Mouse (Mus musculus): ENCODE measurements around the gene Wif1. TPM values are rescaled to one million over a fixed set of nuclear protein-coding genes. Genes with fewer than 3 reads are reported as not detected.
A peak's percentile ranks its signal among the peaks of the same experiment; 100 is the strongest.

Gene Wif1
- 0.72 and 0.81 TPM in 2 replicates for polyA plus RNA-seq (2012; rRNA removed)

DNA sequence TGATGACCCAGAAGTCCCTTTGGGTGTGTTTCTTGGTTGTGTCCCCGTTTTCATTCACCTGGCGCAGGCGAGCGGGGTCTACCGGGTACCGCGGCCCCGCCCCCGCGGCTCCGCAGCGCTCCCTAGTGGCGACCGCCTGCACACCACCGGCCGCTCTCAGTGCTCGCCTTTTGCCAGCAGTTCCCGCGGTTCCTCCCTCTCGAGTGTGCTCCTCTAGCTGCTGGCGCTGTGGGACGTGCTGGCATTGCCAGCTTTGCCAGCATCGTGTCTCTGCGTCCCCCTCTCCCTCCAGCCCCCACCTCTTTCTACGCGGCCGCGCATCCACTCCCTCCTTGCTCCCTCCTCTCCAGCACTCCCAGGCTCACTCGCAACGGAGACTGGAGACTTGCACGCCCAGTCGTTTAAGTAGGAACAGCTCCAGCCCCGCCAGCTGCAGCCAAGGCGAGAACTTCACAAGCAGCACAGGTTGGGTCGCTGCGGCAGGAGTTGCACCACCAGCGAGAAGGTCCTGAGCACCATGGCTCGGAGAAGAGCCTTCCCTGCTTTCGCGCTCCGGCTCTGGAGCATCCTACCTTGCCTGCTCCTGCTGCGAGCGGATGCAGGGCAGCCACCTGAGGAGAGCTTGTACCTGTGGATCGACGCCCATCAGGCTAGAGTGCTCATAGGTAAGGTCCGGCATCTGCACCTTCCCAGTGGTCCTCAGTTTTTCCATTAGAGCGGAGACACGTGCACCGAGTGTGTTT, at the start of gene Wif1:
Wif1 (plus strand) TSS at position 135 of the 743 bp plus-strand sequence.
- TF ChIP-seq CTCF (IDR thresholded peaks at IDR 0.05; ENCODE audit: extremely low read depth, insufficient read depth, low read length): peak; percentile 11; the same call in 1 of the 2 replicates
- no peak for TF ChIP-seq POLR2A (IDR thresholded peaks at IDR 0.05; ENCODE audit: extremely low read depth, insufficient read depth, low read length)
- H3K27ac ChIP-seq (ENCODE audit: insufficient read depth, low read length): no peak within 1 kb of the TSS
- peak within 1 kb of the TSS; percentile 30 for H3K4me3 ChIP-seq (ENCODE audit: insufficient read depth, low read length)
- H3K4me1 ChIP-seq (ENCODE audit: control insufficient read depth, insufficient read depth, low read length): no peaks in the 10 kb centered on the region

DNA sequence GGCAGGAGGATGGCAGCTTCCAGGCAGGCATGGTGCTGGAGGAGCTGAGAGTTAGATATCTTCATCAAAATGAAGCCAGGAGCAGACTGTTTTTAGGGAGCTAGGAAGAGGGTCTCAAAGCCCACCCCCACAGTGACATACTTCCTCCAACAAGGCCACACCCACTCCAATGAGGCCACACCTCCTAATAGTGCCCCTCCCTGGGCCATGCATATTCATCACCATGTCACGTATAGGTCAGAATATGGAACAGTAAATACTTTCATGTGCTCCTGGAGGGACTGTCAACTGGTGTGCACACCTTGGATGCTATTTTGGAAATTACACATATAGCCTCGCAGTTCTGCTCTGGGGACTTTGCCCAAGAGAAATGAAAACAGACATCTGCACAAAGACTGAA, 31.6 kb upstream of the Wif1 start:
- Histone ChIP-seq H3K27ac (ENCODE audit: insufficient read depth, low read length) (no peak overlapping the region), H3K4me3 (ENCODE audit: insufficient read depth, low read length) (no peak overlapping the region), H3K4me1 (ENCODE audit: control insufficient read depth, insufficient read depth, low read length) (no peaks in the 10 kb centered on the region)
- TF ChIP-seq CTCF (IDR thresholded peaks at IDR 0.05; ENCODE audit: extremely low read depth, insufficient read depth, low read length): no peak
- no peak for TF ChIP-seq POLR2A (IDR thresholded peaks at IDR 0.05; ENCODE audit: extremely low read depth, insufficient read depth, low read length)

DNA sequence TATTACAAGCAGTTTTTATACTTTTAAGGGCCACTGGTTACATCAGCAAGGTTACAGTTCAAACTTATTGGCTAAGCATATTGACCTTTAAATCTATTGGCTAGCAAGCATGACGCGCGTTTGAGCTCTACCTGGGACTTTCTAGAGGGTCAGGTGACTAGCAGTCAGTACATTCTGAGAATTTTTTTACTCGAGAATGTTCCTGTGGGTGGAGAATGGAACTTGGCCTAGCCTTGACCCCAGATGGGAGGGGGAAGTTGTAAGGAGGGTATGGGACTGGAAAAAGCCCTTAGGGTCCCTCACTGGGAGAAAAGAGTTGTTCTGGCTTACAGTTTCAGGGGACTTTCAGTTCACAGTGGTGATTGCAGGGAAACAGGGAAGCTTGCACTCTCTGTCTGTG, 22.3 kb upstream of the Wif1 start:
- TF ChIP-seq CTCF (IDR thresholded peaks at IDR 0.05; ENCODE audit: extremely low read depth, insufficient read depth, low read length) (no peak), POLR2A (IDR thresholded peaks at IDR 0.05; ENCODE audit: extremely low read depth, insufficient read depth, low read length) (no peak)
- Histone ChIP-seq H3K4me1 (ENCODE audit: control insufficient read depth, insufficient read depth, low read length) (no peaks in the 10 kb centered on the region), H3K27ac (ENCODE audit: insufficient read depth, low read length) (no peak overlapping the region), H3K4me3 (ENCODE audit: insufficient read depth, low read length) (no peak overlapping the region)

DNA sequence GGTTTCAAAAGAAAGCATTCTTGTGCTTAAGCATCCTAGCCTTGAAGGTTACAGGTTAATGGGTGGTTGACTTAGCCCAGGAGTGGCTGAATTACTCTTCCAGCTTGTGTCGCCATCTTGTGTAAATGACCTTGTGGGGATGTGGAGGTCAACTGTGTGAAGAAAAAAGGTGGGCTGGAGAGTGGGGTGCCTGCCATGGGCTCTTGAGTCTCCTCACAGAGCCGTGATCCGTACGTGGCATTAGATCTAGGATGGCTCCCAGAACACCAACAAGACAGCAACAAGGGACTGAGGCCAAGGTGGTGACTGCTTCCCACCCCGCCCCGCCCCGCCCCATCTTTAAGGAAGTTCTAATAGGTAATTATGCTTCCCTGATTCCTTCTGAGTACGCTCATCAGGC, 17.5 kb upstream of the Wif1 start:
- no peak for TF ChIP-seq CTCF (IDR thresholded peaks at IDR 0.05; ENCODE audit: extremely low read depth, insufficient read depth, low read length)
- no peaks in the 10 kb centered on the region for H3K4me1 ChIP-seq (ENCODE audit: control insufficient read depth, insufficient read depth, low read length)
- no peak overlapping the region for H3K27ac ChIP-seq (ENCODE audit: insufficient read depth, low read length)
- no peak overlapping the region for H3K4me3 ChIP-seq (ENCODE audit: insufficient read depth, low read length)

DNA sequence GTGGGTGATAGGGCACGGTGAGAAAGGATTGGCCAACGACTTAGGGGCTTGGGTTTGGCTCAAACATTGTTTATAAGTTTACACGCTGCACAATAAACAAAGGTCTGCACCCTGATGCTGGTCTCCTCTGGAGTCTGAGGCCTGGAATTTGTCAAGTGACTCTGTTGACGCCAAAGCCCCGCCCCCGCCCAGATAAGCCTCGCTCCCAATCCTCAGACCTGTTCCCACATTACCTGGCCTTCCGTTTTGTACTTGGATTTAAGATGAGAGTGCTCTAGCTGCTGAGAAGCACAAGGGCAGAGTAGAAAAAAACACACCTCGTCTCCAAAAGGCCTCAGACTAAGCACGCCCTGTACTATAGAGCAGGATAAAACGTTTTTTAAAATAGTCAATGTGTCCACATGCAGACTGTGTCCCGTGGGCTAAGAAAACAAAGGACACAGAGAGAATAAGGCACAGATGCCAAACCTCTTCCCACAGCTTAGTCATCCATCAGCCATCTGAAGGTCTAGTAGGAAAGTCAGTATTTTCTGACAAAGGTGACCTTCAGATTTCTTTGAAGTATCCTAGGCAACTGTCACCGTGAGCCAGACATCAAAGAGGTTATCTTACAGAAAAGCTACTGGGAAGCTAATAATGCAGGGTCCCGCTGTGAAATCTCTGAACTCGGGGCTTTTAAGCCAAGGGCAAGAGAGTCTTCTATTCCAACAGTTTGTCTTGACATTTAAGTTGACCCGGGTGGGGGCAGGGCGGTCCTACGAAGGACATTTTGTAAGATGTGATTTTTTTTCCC, 16.9 kb upstream of the Wif1 start:
- Histone ChIP-seq H3K4me3 (ENCODE audit: insufficient read depth, low read length) (no peak overlapping the region), H3K4me1 (ENCODE audit: control insufficient read depth, insufficient read depth, low read length) (no peaks in the 10 kb centered on the region), H3K27ac (ENCODE audit: insufficient read depth, low read length) (no peak overlapping the region)
- TF ChIP-seq CTCF (IDR thresholded peaks at IDR 0.05; ENCODE audit: extremely low read depth, insufficient read depth, low read length) (no peak), POLR2A (IDR thresholded peaks at IDR 0.05; ENCODE audit: extremely low read depth, insufficient read depth, low read length) (no peak)

DNA sequence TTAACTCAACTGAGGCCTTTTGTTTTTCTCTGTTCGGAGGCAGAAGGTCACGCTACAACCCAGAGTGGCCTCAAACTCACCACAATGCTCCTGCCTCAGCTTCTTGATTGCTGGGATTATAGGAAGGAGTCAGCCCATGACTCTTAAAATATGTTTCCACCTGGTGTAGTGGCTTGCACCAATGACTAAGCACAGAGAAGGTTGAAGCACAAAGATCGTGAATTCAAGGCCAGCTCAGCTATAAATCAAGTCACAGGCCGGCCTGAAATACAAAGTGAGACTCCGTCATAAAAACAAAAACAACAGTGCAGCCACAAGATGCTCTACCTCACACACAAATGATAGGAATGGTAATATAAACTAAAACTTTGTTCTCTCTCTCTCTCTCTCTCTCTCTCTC, 10.8 kb upstream of the Wif1 start:
- TF ChIP-seq POLR2A (IDR thresholded peaks at IDR 0.05; ENCODE audit: extremely low read depth, insufficient read depth, low read length): no peak
- no peak for TF ChIP-seq CTCF (IDR thresholded peaks at IDR 0.05; ENCODE audit: extremely low read depth, insufficient read depth, low read length)

DNA sequence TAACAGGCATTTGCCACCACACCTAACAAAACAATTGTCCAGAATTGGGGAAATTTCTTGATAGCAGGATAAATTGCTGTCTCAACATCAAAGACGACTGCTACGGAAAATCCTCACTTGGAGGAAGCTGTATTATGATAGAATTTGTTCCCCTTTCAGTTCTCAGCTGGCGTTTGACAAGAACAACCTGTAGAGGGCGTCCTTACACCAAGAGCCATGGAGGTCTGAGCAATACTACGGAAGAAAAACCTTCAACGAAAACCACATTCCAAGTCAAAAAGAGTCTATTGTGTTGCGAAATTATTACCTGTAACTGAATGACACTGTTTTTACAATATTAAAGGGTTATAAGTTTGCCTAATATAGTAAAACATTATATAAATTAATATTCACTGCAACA, 2.0 kb upstream of the Wif1 start:
- no peaks in the 10 kb centered on the region for H3K4me1 ChIP-seq (ENCODE audit: control insufficient read depth, insufficient read depth, low read length)
- no peak overlapping the region for H3K27ac ChIP-seq (ENCODE audit: insufficient read depth, low read length)
- TF ChIP-seq POLR2A (IDR thresholded peaks at IDR 0.05; ENCODE audit: extremely low read depth, insufficient read depth, low read length): no peak
- peak; percentile 49 for TF ChIP-seq CTCF (IDR thresholded peaks at IDR 0.05; ENCODE audit: extremely low read depth, insufficient read depth, low read length)
- H3K4me3 ChIP-seq (ENCODE audit: insufficient read depth, low read length): no peak overlapping the region

More for the DNA sequence above, 10.8 kb upstream of the Wif1 start:
- H3K4me1 ChIP-seq (ENCODE audit: control insufficient read depth, insufficient read depth, low read length): no peaks in the 10 kb centered on the region
- H3K4me3 ChIP-seq (ENCODE audit: insufficient read depth, low read length): no peak overlapping the region
- no peak overlapping the region for H3K27ac ChIP-seq (ENCODE audit: insufficient read depth, low read length)

DNA sequence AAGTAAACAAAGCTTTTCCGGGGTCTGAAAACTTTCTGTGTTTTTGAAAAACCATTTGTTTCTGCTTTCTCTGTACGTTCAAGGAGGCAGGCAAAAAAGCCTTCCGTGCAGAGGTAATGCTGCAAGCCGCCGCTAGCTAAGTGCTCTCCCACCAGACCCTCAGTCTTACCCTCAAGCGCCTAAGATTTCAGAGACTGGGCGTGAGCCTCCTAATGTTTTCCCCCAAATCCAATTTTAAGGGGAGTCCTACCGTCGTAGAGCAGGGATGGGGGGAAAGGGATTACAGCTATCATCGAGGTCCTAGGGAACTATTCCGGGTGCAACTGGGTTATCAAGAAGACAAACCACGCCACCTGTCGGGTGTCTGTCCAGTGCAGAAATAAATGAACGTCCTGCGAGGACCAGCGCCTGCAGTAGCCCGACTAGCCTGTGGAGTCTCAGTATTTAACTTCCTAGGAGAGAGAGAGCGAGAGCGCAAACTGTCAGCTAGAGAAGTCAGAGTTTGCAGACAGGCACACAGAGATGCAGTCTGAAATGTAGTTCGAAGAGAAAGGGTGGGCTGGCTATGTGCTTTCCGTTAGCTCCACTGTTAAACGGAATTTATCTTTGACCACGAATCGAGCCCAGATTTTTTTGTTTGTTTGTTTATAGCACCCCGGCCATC, 500 bp upstream of the Wif1 start:
- Histone ChIP-seq H3K4me3 (ENCODE audit: insufficient read depth, low read length) (peak overlapping the region; percentile 30), H3K27ac (ENCODE audit: insufficient read depth, low read length) (no peak overlapping the region), H3K4me1 (ENCODE audit: control insufficient read depth, insufficient read depth, low read length) (no peaks in the 10 kb centered on the region)
- no peak for TF ChIP-seq POLR2A (IDR thresholded peaks at IDR 0.05; ENCODE audit: extremely low read depth, insufficient read depth, low read length)
- TF ChIP-seq CTCF (IDR thresholded peaks at IDR 0.05; ENCODE audit: extremely low read depth, insufficient read depth, low read length): peak; percentile 23; the same call in 1 of the 2 replicates

DNA sequence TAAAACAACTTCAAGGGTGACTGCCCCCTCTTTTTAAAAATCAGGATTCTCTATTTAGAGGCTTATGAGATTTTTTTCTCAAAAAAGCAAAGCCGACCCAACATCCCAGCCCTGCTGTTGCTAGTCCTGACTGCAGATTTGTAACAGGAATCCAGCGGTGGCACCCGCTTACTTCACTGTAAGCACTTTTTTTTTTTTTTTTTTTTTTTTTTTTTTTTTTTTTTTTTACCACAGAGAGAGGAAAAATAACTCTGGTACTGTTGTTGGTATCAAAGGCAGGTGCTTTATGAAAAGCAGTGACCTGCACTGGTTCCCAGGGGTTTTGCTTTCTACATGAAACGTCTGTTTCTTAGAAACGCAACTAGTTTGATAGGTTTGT, 798 bp downstream of the Wif1 start:
- peak overlapping the region; percentile 30; the same call in 1 of the 2 replicates for H3K4me3 ChIP-seq (ENCODE audit: insufficient read depth, low read length)
- no peaks in the 10 kb centered on the region for H3K4me1 ChIP-seq (ENCODE audit: control insufficient read depth, insufficient read depth, low read length)
- no peak overlapping the region for H3K27ac ChIP-seq (ENCODE audit: insufficient read depth, low read length)
- TF ChIP-seq POLR2A (IDR thresholded peaks at IDR 0.05; ENCODE audit: extremely low read depth, insufficient read depth, low read length): no peak
- TF ChIP-seq CTCF (IDR thresholded peaks at IDR 0.05; ENCODE audit: extremely low read depth, insufficient read depth, low read length): no peak
